25 mouse cellular contexts compared by ENCODE assay signal in the genomic region with DNA sequence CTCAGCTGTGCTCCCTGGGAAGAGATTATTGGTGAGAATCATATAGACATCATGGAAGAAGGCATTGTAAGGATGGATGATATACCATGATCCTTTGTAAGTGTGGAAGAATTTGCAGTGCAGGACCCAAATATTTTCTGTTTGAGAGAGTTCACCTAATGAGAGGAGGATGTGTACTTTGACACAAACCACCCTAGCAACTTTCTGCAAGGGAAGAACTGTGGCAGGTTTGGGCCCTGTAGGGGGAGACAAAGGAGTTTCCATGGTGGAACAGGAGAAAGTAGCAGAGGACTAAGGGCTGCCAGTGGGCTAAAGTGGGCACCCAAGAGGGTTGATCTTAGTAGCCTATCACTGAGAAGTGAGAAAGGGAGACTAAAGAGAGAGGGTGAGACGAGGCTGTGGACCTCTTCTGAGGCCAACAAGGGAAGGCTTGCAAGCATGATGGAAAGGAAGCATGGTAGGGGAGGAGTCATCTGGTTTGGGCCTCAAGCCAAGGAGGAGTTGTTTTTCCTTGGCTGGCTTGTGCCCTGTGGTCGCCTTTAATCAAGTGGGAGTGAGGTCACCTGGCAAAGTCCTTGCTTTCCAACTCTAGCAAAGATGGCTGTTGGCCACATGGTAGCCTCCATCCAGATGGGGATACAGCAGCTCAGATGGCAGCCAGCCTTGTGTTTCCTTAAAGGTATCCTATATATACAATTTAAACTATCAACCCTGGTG. TPM values are rescaled to one million over a fixed set of nuclear protein-coding genes. Genes with fewer than 3 reads are reported as not detected.
DNase-seq lines count a peak whose midpoint lies in the region; ATAC-seq and TF ChIP-seq lines count a peak whose summit lies in the region.
"Had no signal": no experiment of that assay in that cellular context is flagged by ENCODE, and none has a peak within 500 bp of the region (broad histone marks: within the 10 kb centered on the region; RNA-seq: fewer than 3 reads in every experiment).

No protein-coding gene starts in this region.

- no peak for TF ChIP-seq POLR2A in heart, adult 2 months (IDR thresholded peaks at IDR 0.05; ENCODE audit: insufficient read depth, low read depth, low read length)
- no peak for TF ChIP-seq POLR2A in MEL (IDR thresholded peaks at IDR 0.05; ENCODE audit: control insufficient read depth in 1 of 2, insufficient read depth in 1 of 2, low read depth in 1 of 2, low read length in 2 of 2, poor library complexity in 1 of 2)

- no peak for TF ChIP-seq EP300 in heart, adult 2 months (IDR thresholded peaks at IDR 0.05; ENCODE audit: insufficient read depth, low read depth, low read length)
- TF ChIP-seq EP300 in MEL (IDR thresholded peaks at IDR 0.05; ENCODE audit: low read depth in 1 of 2, low read length in 2 of 2): no peak

- H3K79me2 ChIP-seq in heart, adult 2 months (replicated peaks; ENCODE audit: control insufficient read depth, insufficient read depth, low read length): no peaks in the 10 kb centered on the region
- H3K79me2 ChIP-seq in MEL (ENCODE audit: control insufficient read depth, insufficient read depth, low read length, poor library complexity): no peaks in the 10 kb centered on the region

- peaks cover 9% of the 10 kb centered on the region for H3K4me1 ChIP-seq in heart, embryonic 10.5 days
- no peaks in the 10 kb centered on the region for H3K4me1 ChIP-seq in heart, adult 2 months (ENCODE audit: control insufficient read depth, insufficient read depth, low read length)
- H3K4me1 ChIP-seq in MEL (ENCODE audit: control insufficient read depth in 1 of 2, insufficient read depth in 2 of 2, low read length in 2 of 2): peaks cover 0 to 2% of the 10 kb centered on the region in 2 experiments; a peak in 1 of 4 replicates

- DNase-seq in heart, embryonic 10.5 days (ENCODE audit: low spot score): peak; percentile 57
- DNase-seq in heart, adult 2 months: no peak
- DNase-seq in lung, postnatal 10 days: peak; percentile 27
- no peak for DNase-seq in lung, postnatal 14 days
- peak; percentile 24 for DNase-seq in MEL (ENCODE audit: low read depth, low spot score)
- DNase-seq in spleen, postnatal 4 days (ENCODE audit: low spot score in 2 of 2): no peak
- DNase-seq in cerebellum, postnatal 4 days (ENCODE audit: low spot score in 2 of 2): no peak
- DNase-seq: cerebellum, adult 2 months; heart, adult 18-20 months; kidney, adult 18-20 months; kidney, postnatal 14 days; layer of hippocampus, adult 9-11 months; right cerebral cortex, postnatal 25 days; thymus, adult 2 months had no signal

- WGBS in heart, embryonic 10.5 days: 49% methylated on average over 2 of the region's 2 CpGs
- 26% methylated on average over 2 of the region's 2 CpGs for WGBS in heart, adult 2 months

- no peak overlapping the region for H3K27ac ChIP-seq in heart, embryonic 10.5 days
- H3K27ac ChIP-seq in heart, adult 2 months: no peak overlapping the region
- no peak overlapping the region for H3K27ac ChIP-seq in MEL (ENCODE audit: control insufficient read depth, low read depth, low read length)
- H3K27ac ChIP-seq: embryonic facial prominence, embryonic 15.5 days; limb, embryonic 10.5 days; midbrain, embryonic 15.5 days had no signal

- TF ChIP-seq CTCF in heart, adult 2 months (IDR thresholded peaks at IDR 0.05): no peak
- TF ChIP-seq CTCF in MEL (IDR thresholded peaks at IDR 0.05 in 2 of 3, conservative IDR thresholded peaks at IDR 0.05 in 1 of 3; ENCODE audit: control insufficient read depth in 1 of 3, insufficient read depth in 1 of 3, low read depth in 2 of 3, low read length in 3 of 3, poor library complexity in 1 of 3, severe bottlenecking in 1 of 3): peak in 2 of 3 experiments; percentile 24 to 50; a peak in 5 of 6 replicates

- ATAC-seq in megakaryocyte progenitor cell, adult 5-6 weeks (replicated peaks; ENCODE audit: poor library complexity): peak; percentile 30; the same call in 1 of the 2 replicates
- ATAC-seq: midbrain, embryonic 15.5 days had no signal

- peak; percentile 34 for TF ChIP-seq RAD21 in MEL (IDR thresholded peaks at IDR 0.05; ENCODE audit: low read depth, low read length)

- peaks cover 15% of the 10 kb centered on the region; the same call in 1 of the 2 replicates for H3K27me3 ChIP-seq in heart, embryonic 10.5 days (ENCODE audit: insufficient read depth, poor library complexity, severe bottlenecking)
- H3K27me3 ChIP-seq in heart, adult 2 months (ENCODE audit: control insufficient read depth, insufficient read depth, low read length): no peaks in the 10 kb centered on the region
- no peaks in the 10 kb centered on the region; a peak in 3 of 4 replicates for H3K27me3 ChIP-seq in MEL (ENCODE audit: control insufficient read depth in 1 of 2, insufficient read depth in 2 of 2, low read length in 2 of 2)
- H3K27me3 ChIP-seq: embryonic facial prominence, embryonic 15.5 days had no signal

- H3K4me3 ChIP-seq in heart, embryonic 10.5 days: no peak overlapping the region
- H3K4me3 ChIP-seq in heart, adult 2 months: no peak overlapping the region
- no peak overlapping the region for H3K4me3 ChIP-seq in MEL (ENCODE audit: control insufficient read depth in 1 of 2, insufficient read depth in 1 of 2, low read depth in 2 of 2, low read length in 2 of 2)
- H3K4me3 ChIP-seq: embryonic facial prominence, embryonic 15.5 days; limb, embryonic 10.5 days; megakaryocyte, embryonic 14.5 days; midbrain, embryonic 15.5 days had no signal

- no peaks in the 10 kb centered on the region for H3K9me3 ChIP-seq in heart, embryonic 10.5 days
- no peaks in the 10 kb centered on the region for H3K9me3 ChIP-seq in MEL (replicated peaks; ENCODE audit: insufficient read depth, low read length)
- H3K9me3 ChIP-seq: embryonic facial prominence, embryonic 15.5 days; limb, embryonic 10.5 days; megakaryocyte, embryonic 14.5 days; midbrain, embryonic 15.5 days had no signal

- H3K36me3 ChIP-seq in heart, embryonic 10.5 days: no peaks in the 10 kb centered on the region
- H3K36me3 ChIP-seq in heart, adult 2 months (ENCODE audit: control insufficient read depth, insufficient read depth, low read length): no peaks in the 10 kb centered on the region
- peaks cover 0 to 4% of the 10 kb centered on the region in 2 experiments; a peak in 2 of 4 replicates for H3K36me3 ChIP-seq in MEL (ENCODE audit: control insufficient read depth in 1 of 2, insufficient read depth in 2 of 2, low read length in 2 of 2)
- H3K36me3 ChIP-seq: embryonic facial prominence, embryonic 15.5 days; limb, embryonic 10.5 days; midbrain, embryonic 15.5 days had no signal

- H3K9ac ChIP-seq in heart, adult 2 months (ENCODE audit: low read depth, low read length): no peak overlapping the region
- no peak overlapping the region for H3K9ac ChIP-seq in MEL (ENCODE audit: control insufficient read depth, low read depth, low read length, poor library complexity, severe bottlenecking)
- H3K9ac ChIP-seq: embryonic facial prominence, embryonic 15.5 days; midbrain, embryonic 15.5 days had no signal

- intact Hi-C loops in heart, adult 2 months (cut with DNase I): no loop called here

TF ChIP-seq in MEL, 35 proteins besides CTCF, POLR2A, EP300 and RAD21:
- TF ChIP-seq SMC3 (IDR thresholded peaks at IDR 0.05; ENCODE audit: low read depth, low read length) (peak; percentile 11; the same call in 1 of the 2 replicates), TCF12 (IDR thresholded peaks at IDR 0.05; ENCODE audit: low read depth, low read length) (no peak), HCFC1 (IDR thresholded peaks at IDR 0.05; ENCODE audit: low read depth, low read length) (no peak)

RNA-seq across cellular contexts. Expression of a gene that starts 3.7 kb away (rescaled TPM):
- polyA plus RNA-seq in heart, embryonic 10.5 days (2016; fragmentation: Nextera tagmentation; extraction: Ambion mirVana): 0.34 TPM in 1 of 2 replicates, not detected in the other
- total RNA-seq in heart, adult 2 months (2021): not detected
- 0.37 TPM in 1 of 2 replicates, not detected in the other for polyA plus RNA-seq in heart, adult 2 months (2012; rRNA removed)
- total RNA-seq in MEL (2012; rRNA removed): not detected in 2 replicates
- not detected for polyA plus RNA-seq in MEL (2012; ENCODE audit: insufficient read depth in 1 of 2, insufficient read length in 2 of 2, low read depth in 1 of 2, low replicate concordance in 2 of 2, missing spikeins in 1 of 2)
- not detected in 2 replicates for total RNA-seq in megakaryocyte progenitor cell, adult 5-6 weeks (2015)
- total RNA-seq in megakaryocyte progenitor cell, adult 5-6 weeks (2017): not detected in 2 replicates
- total RNA-seq: gastrocnemius, adult 8-10 months; heart, adult 18-20 months; liver, adult 2 months; neutrophil, adult 5-6 weeks had no signal
- polyA plus RNA-seq: heart, postnatal 0 days; liver, adult 2 months; spleen, adult 2 months; thymus, adult 2 months; urinary bladder, adult 2 months had no signal

RNA-seq across cellular contexts. Expression of a gene that starts 38.4 kb away (rescaled TPM):
- 42.0 and 50.4 TPM in 2 replicates for polyA plus RNA-seq in heart, embryonic 10.5 days (2016; fragmentation: Nextera tagmentation; extraction: Ambion mirVana)
- total RNA-seq in heart, adult 2 months (2021): 1 to 10 TPM; 7.0 to 9.8 TPM
- polyA plus RNA-seq in heart, adult 2 months (2012; rRNA removed): 4.5 and 8.1 TPM in 2 replicates
- 25.3 and 25.9 TPM in 2 replicates for total RNA-seq in MEL (2012; rRNA removed)
- 10 to 100 TPM; 22.1 to 44.6 TPM for polyA plus RNA-seq in MEL (2012; ENCODE audit: insufficient read depth in 1 of 2, insufficient read length in 2 of 2, low read depth in 1 of 2, low replicate concordance in 2 of 2, missing spikeins in 1 of 2)
- 53.5 and 54.5 TPM in 2 replicates for total RNA-seq in megakaryocyte progenitor cell, adult 5-6 weeks (2015)
- total RNA-seq in megakaryocyte progenitor cell, adult 5-6 weeks (2017): 55.3 and 61.1 TPM in 2 replicates

Comparison
In these comparisons a context has a peak if more than half of its experiments do, and no peak if none do; other contexts are left out.
1. DNase-seq: peak in heart, embryonic 10.5 days (single experiment), lung, postnatal 10 days (single experiment) and MEL (single experiment); none in heart, adult 2 months (0 of 2), lung, postnatal 14 days (single experiment), spleen, postnatal 4 days (0 of 2) and cerebellum, postnatal 4 days (0 of 2).